Mouse (Mus musculus) intestine, embryonic 15.5 days (tissue): ENCODE measurements around the gene Kcnk15. TPM values are rescaled to one million over a fixed set of nuclear protein-coding genes. Genes with fewer than 3 reads are reported as not detected.
A peak's percentile ranks its signal among the peaks of the same experiment; 100 is the strongest.

ENCODE experiments used
- ATAC-seq: fragments of 200-750 bp; cut with Nextera tagmentation; 2 replicates; pipeline ENCODE4 v1.8.0; 2017; ENCODE audit warnings: moderate TSS enrichment, moderate library complexity
- H3K27ac ChIP-seq: fragments of 300-500 bp; sonication (generic); 2 replicates; pipeline ENCODE4 v1.5.1; 2015; ENCODE audit warnings: mild to moderate bottlenecking, inconsistent platforms
- H3K27me3 ChIP-seq: fragments of 300-500 bp; sonication (generic); replicated peaks from 2 replicates; pipeline ENCODE4 v1.6.1; 2015; ENCODE audit warnings: inconsistent platforms
- H3K36me3 ChIP-seq: fragments of 300-500 bp; sonication (generic); 2 replicates; pipeline ENCODE4 v1.6.1; 2015; ENCODE audit warnings: inconsistent platforms
- H3K4me1 ChIP-seq: fragments of 300-500 bp; sonication (generic); replicated peaks from 2 replicates; pipeline ENCODE4 v1.6.1; 2015; ENCODE audit warnings: inconsistent platforms
- H3K4me2 ChIP-seq: fragments of 300-500 bp; sonication (generic); replicated peaks from 2 replicates; pipeline ENCODE4 v1.6.1; 2015; ENCODE audit warnings: mild to moderate bottlenecking, inconsistent platforms
- H3K4me3 ChIP-seq: fragments of 300-500 bp; sonication (generic); replicated peaks from 2 replicates; pipeline ENCODE4 v1.5.1; 2015; ENCODE audit warnings: inconsistent platforms
- H3K9ac ChIP-seq: fragments of 300-500 bp; sonication (generic); 2 replicates; pipeline ENCODE4 v1.6.1; 2015; ENCODE audit warnings: inconsistent platforms
- H3K9me3 ChIP-seq: fragments of 300-500 bp; sonication (generic); 2 replicates; pipeline ENCODE4 v1.6.1; 2016; ENCODE audit warnings: inconsistent platforms
- WGBS: fragments of 180-500 bp; shearing (Covaris S2); methylation state at CpG from one replicate; pipeline ENCODE4 v1.1.7; 2015; 5-methylcytosine and 5-hydroxymethylcytosine counted together
- polyA plus RNA-seq: library from polyadenylated mRNA; unstranded; fragments of >200 nt; fragmentation: Nextera tagmentation; extraction: Ambion mirVana; gene quantifications from 2 replicates; pipeline ENCODE4 v1.2.1, GENCODE M21; 2015

Kcnk15 gene
- polyA plus RNA-seq, 1 experiment from 2014 or later: not detected

- Histone ChIP-seq H3K36me3 (no peaks in the 10 kb centered on the region), H3K9me3 (no peaks in the 10 kb centered on the region), H3K27ac (no peak overlapping the region), H3K27me3 (no peaks in the 10 kb centered on the region), H3K4me1 (no peaks in the 10 kb centered on the region), H3K9ac (no peak overlapping the region), H3K4me2 (no peak overlapping the region), H3K4me3 (no peak overlapping the region)
- ATAC-seq: no peak
- 60% methylated on average over 17 of the region's 17 CpGs for WGBS
Measured at GRCm38 (mm10) chr2:163882859-163883652, 29.6 kb downstream of the Kcnk15 start.

- 28% methylated on average over 6 of the region's 6 CpGs for WGBS
- Histone ChIP-seq H3K4me3 (no peak overlapping the region), H3K4me1 (no peaks in the 10 kb centered on the region), H3K27ac (no peak overlapping the region), H3K9me3 (no peaks in the 10 kb centered on the region), H3K9ac (no peak overlapping the region), H3K27me3 (no peaks in the 10 kb centered on the region; the same call in 1 of the 2 replicates), H3K4me2 (no peak overlapping the region), H3K36me3 (no peaks in the 10 kb centered on the region)
- ATAC-seq: no peak
Measured at GRCm38 (mm10) chr2:163889411-163889810, 36.0 kb downstream of the Kcnk15 start.

GRCm38 (mm10) chr2:163890586-163890985 lies 37.1 kb downstream of the Kcnk15 start:
- H3K9ac ChIP-seq: no peak overlapping the region
- H3K27ac ChIP-seq: no peak overlapping the region
- no peak for ATAC-seq
- H3K4me3 ChIP-seq: no peak overlapping the region
- no peak overlapping the region for H3K4me2 ChIP-seq
- H3K36me3 ChIP-seq: no peaks in the 10 kb centered on the region
- no peaks in the 10 kb centered on the region for H3K9me3 ChIP-seq
- 69% methylated on average over 11 of the region's 11 CpGs for WGBS
- no peaks in the 10 kb centered on the region; the same call in 1 of the 2 replicates for H3K27me3 ChIP-seq
- H3K4me1 ChIP-seq: no peaks in the 10 kb centered on the region

- H3K9me3 ChIP-seq: no peaks in the 10 kb centered on the region
- H3K4me3 ChIP-seq: no peak overlapping the region
- H3K36me3 ChIP-seq: no peaks in the 10 kb centered on the region
- H3K4me1 ChIP-seq: no peaks in the 10 kb centered on the region
- H3K4me2 ChIP-seq: no peak overlapping the region
- H3K9ac ChIP-seq: no peak overlapping the region
- no peak overlapping the region for H3K27ac ChIP-seq
- no peak for ATAC-seq
- no peaks in the 10 kb centered on the region; the same call in 1 of the 2 replicates for H3K27me3 ChIP-seq
- WGBS: 86% methylated on average over 11 of the region's 11 CpGs
Measured at GRCm38 (mm10) chr2:163891271-163891670, 37.8 kb downstream of the Kcnk15 start.

- Histone ChIP-seq H3K27ac (no peak overlapping the region), H3K36me3 (no peaks in the 10 kb centered on the region), H3K9ac (no peak overlapping the region), H3K27me3 (no peaks in the 10 kb centered on the region; the same call in 1 of the 2 replicates), H3K9me3 (no peaks in the 10 kb centered on the region), H3K4me1 (no peaks in the 10 kb centered on the region), H3K4me3 (no peak overlapping the region), H3K4me2 (no peak overlapping the region)
- no peak for ATAC-seq
- 62% methylated on average over 7 of the region's 7 CpGs for WGBS
Measured at GRCm38 (mm10) chr2:163893446-163894370, 40.3 kb downstream of the Kcnk15 start.

GRCm38 (mm10) chr2:163895156-163895555 lies 41.7 kb downstream of the Kcnk15 start:
- Histone ChIP-seq H3K9ac (no peak overlapping the region), H3K36me3 (no peaks in the 10 kb centered on the region), H3K27me3 (no peaks in the 10 kb centered on the region; the same call in 1 of the 2 replicates), H3K9me3 (no peaks in the 10 kb centered on the region), H3K4me3 (no peak overlapping the region), H3K4me1 (no peaks in the 10 kb centered on the region; the same call in 1 of the 2 replicates), H3K4me2 (no peak overlapping the region), H3K27ac (no peak overlapping the region)
- no peak for ATAC-seq
- 60% methylated on average over 2 of the region's 2 CpGs for WGBS

- no peaks in the 10 kb centered on the region; the same call in 1 of the 2 replicates for H3K4me1 ChIP-seq
- WGBS: 90% methylated on average over 7 of the region's 7 CpGs
- ATAC-seq: no peak
- no peaks in the 10 kb centered on the region for H3K27me3 ChIP-seq
- no peak overlapping the region for H3K4me2 ChIP-seq
- H3K9me3 ChIP-seq: no peaks in the 10 kb centered on the region
- H3K36me3 ChIP-seq: no peaks in the 10 kb centered on the region
- no peak overlapping the region for H3K27ac ChIP-seq
- H3K9ac ChIP-seq: no peak overlapping the region
- H3K4me3 ChIP-seq: no peak overlapping the region
Measured at GRCm38 (mm10) chr2:163897026-163897425, 43.6 kb downstream of the Kcnk15 start.

- no peaks in the 10 kb centered on the region; the same call in 1 of the 2 replicates for H3K4me1 ChIP-seq
- H3K4me3 ChIP-seq: no peak overlapping the region
- no peak overlapping the region for H3K9ac ChIP-seq
- no peaks in the 10 kb centered on the region for H3K9me3 ChIP-seq
- WGBS: 75% methylated on average over 7 of the region's 7 CpGs
- no peak for ATAC-seq
- H3K27me3 ChIP-seq: no peaks in the 10 kb centered on the region
- H3K27ac ChIP-seq: no peak overlapping the region
- H3K4me2 ChIP-seq: no peak overlapping the region
- no peaks in the 10 kb centered on the region for H3K36me3 ChIP-seq
Measured at GRCm38 (mm10) chr2:163897988-163898535, 44.6 kb downstream of the Kcnk15 start.

GRCm38 (mm10) chr2:163899910-163900411 lies 46.5 kb downstream of the Kcnk15 start:
- 37% methylated on average over 14 of the region's 14 CpGs for WGBS
- Histone ChIP-seq H3K4me3 (no peak overlapping the region), H3K9ac (no peak overlapping the region), H3K9me3 (no peaks in the 10 kb centered on the region), H3K36me3 (no peaks in the 10 kb centered on the region), H3K27me3 (no peaks in the 10 kb centered on the region), H3K4me1 (no peaks in the 10 kb centered on the region; the same call in 1 of the 2 replicates), H3K4me2 (no peak overlapping the region), H3K27ac (no peak overlapping the region)
- no peak; the same call in 1 of the 2 replicates for ATAC-seq

GRCm38 (mm10) chr2:163901043-163901442 lies 47.6 kb downstream of the Kcnk15 start:
- H3K4me2 ChIP-seq: no peak overlapping the region
- no peak overlapping the region for H3K4me3 ChIP-seq
- H3K27me3 ChIP-seq: no peaks in the 10 kb centered on the region
- H3K4me1 ChIP-seq: no peaks in the 10 kb centered on the region; the same call in 1 of the 2 replicates
- no peak for ATAC-seq
- H3K9me3 ChIP-seq: no peaks in the 10 kb centered on the region
- H3K9ac ChIP-seq: no peak overlapping the region
- H3K27ac ChIP-seq: no peak overlapping the region
- H3K36me3 ChIP-seq: no peaks in the 10 kb centered on the region
- WGBS: 81% methylated on average over 7 of the region's 7 CpGs

GRCm38 (mm10) chr2:163902448-163902847 lies 49.0 kb downstream of the Kcnk15 start:
- Histone ChIP-seq H3K27me3 (no peaks in the 10 kb centered on the region), H3K36me3 (no peaks in the 10 kb centered on the region), H3K4me3 (no peak overlapping the region), H3K27ac (no peak overlapping the region), H3K9me3 (no peaks in the 10 kb centered on the region), H3K4me1 (no peaks in the 10 kb centered on the region; the same call in 1 of the 2 replicates), H3K9ac (no peak overlapping the region), H3K4me2 (no peak overlapping the region)
- ATAC-seq: peak; percentile 55; the same call in 1 of the 2 replicates
- 64% methylated on average over 4 of the region's 4 CpGs for WGBS

GRCm38 (mm10) chr2:163903461-163903860 lies 50.0 kb downstream of the Kcnk15 start:
- no peak for ATAC-seq
- Histone ChIP-seq H3K4me2 (no peak overlapping the region), H3K4me3 (no peak overlapping the region), H3K27me3 (no peaks in the 10 kb centered on the region), H3K27ac (no peak overlapping the region), H3K4me1 (no peaks in the 10 kb centered on the region; the same call in 1 of the 2 replicates), H3K36me3 (no peaks in the 10 kb centered on the region), H3K9ac (no peak overlapping the region), H3K9me3 (no peaks in the 10 kb centered on the region)
- 66% methylated on average over 11 of the region's 11 CpGs for WGBS
